Mouse (Mus musculus) intestine, postnatal 0 days (tissue): ENCODE data around the gene Snrnp35. TPM values are rescaled to one million over a fixed set of nuclear protein-coding genes. Genes with fewer than 3 reads are reported as not detected.

Source experiments
- ATAC-seq: fragments of 200-750 bp; cut with Nextera tagmentation; 2 replicates; pipeline ENCODE4 v1.8.0; 2017; ENCODE audit warnings: mild to moderate bottlenecking, moderate TSS enrichment, moderate library complexity
- H3K27ac ChIP-seq: fragments of 300-500 bp; sonication (generic); 2 replicates; pipeline ENCODE4 v1.5.1; 2014; ENCODE audit warnings: mild to moderate bottlenecking, low read depth, low read length, moderate library complexity
- H3K27me3 ChIP-seq: fragments of 300-500 bp; sonication (generic); replicated peaks from 2 replicates; pipeline ENCODE4 v1.6.1; 2014; ENCODE audit warnings: low read length, mixed read lengths; ENCODE audit not compliant: control insufficient read depth, insufficient read depth
- H3K36me3 ChIP-seq: fragments of 300-500 bp; sonication (generic); 2 replicates; pipeline ENCODE4 v1.6.1; 2014; ENCODE audit warnings: mild to moderate bottlenecking, moderate library complexity; ENCODE audit not compliant: control insufficient read depth, insufficient read depth
- H3K4me1 ChIP-seq: fragments of 300-500 bp; sonication (generic); replicated peaks from 2 replicates; pipeline ENCODE4 v1.6.1; 2014; ENCODE audit warnings: antibody characterized with exemption, low read length, mixed read lengths; ENCODE audit not compliant: control insufficient read depth, insufficient read depth
- H3K4me2 ChIP-seq: fragments of 300-500 bp; sonication (generic); replicated peaks from 2 replicates; pipeline ENCODE4 v1.6.1; 2014; ENCODE audit warnings: low read depth, mild to moderate bottlenecking, moderate library complexity
- H3K4me3 ChIP-seq: fragments of 300-500 bp; sonication (generic); 2 replicates; pipeline ENCODE4 v1.5.1; 2014; ENCODE audit warnings: low read depth, low read length
- H3K9ac ChIP-seq: fragments of 300-500 bp; sonication (generic); 2 replicates; pipeline ENCODE4 v1.6.1; 2014; ENCODE audit warnings: mild to moderate bottlenecking, low read depth, low read length
- H3K9me3 ChIP-seq: fragments of 300-500 bp; sonication (generic); 2 replicates; pipeline ENCODE4 v1.6.1; 2016; ENCODE audit warnings: mixed run types; ENCODE audit not compliant: control insufficient read depth
- CTCF ChIP-seq: sonication (generic); IDR thresholded peaks from 2 replicates; pipeline ENCODE4 v1.5.1; 2016; ENCODE audit warnings: low read depth, mild to moderate bottlenecking, control low read depth, antibody characterized with exemption, moderate library complexity
- WGBS: fragments of 180-500 bp; shearing (Covaris S2); extraction: QIAGEN DNeasy Blood & Tissue Kit; methylation state at CpG from one replicate; pipeline ENCODE4 v1.1.7; 2014; 5-methylcytosine and 5-hydroxymethylcytosine counted together
- polyA plus RNA-seq: library from polyadenylated mRNA; unstranded; fragments of >200 nt; fragmentation: Nextera tagmentation; extraction: Ambion mirVana; gene quantifications from 2 replicates; pipeline ENCODE4 v1.2.1, GENCODE M21; 2015

The Snrnp35 gene
- polyA plus RNA-seq, 1 experiment from 2014 or later: 15.5 TPM

GRCm38 (mm10) chr5:124503742-124504141, 20.8 kb downstream of the Snrnp35 start:
- Histone ChIP-seq H3K9me3 (no peaks in the 10 kb centered on the region), H3K27me3 (no peaks in the 10 kb centered on the region), H3K4me1 (no peaks in the 10 kb centered on the region), H3K9ac (no peak overlapping the region), H3K4me3 (no peak overlapping the region), H3K36me3 (peaks cover 9% of the 10 kb centered on the region; the same call in 1 of the 2 replicates), H3K4me2 (no peak overlapping the region), H3K27ac (no peak overlapping the region)
- ATAC-seq: no peak
- WGBS: 69% methylated on average over 14 of the region's 14 CpGs
- no peak for TF ChIP-seq CTCF

- Histone ChIP-seq H3K9me3 (no peaks in the 10 kb centered on the region), H3K27ac (no peak overlapping the region), H3K4me1 (no peaks in the 10 kb centered on the region), H3K9ac (no peak overlapping the region), H3K27me3 (no peaks in the 10 kb centered on the region), H3K4me3 (no peak overlapping the region), H3K4me2 (no peak overlapping the region), H3K36me3 (peaks cover 9% of the 10 kb centered on the region; the same call in 1 of the 2 replicates)
- 49% methylated on average over 4 of the region's 4 CpGs for WGBS
- no peak for TF ChIP-seq CTCF
- ATAC-seq: peak; percentile 72
Measured at GRCm38 (mm10) chr5:124505235-124505634, 22.3 kb downstream of the Snrnp35 start.

GRCm38 (mm10) chr5:124506731-124507359, 23.9 kb downstream of the Snrnp35 start:
- no peak overlapping the region for H3K9ac ChIP-seq
- WGBS: 32% methylated on average over 10 of the region's 10 CpGs
- no peak for TF ChIP-seq CTCF
- no peak overlapping the region for H3K27ac ChIP-seq
- H3K9me3 ChIP-seq: no peaks in the 10 kb centered on the region
- no peaks in the 10 kb centered on the region for H3K4me1 ChIP-seq
- no peak for ATAC-seq
- no peaks in the 10 kb centered on the region for H3K36me3 ChIP-seq
- no peak overlapping the region for H3K4me2 ChIP-seq
- H3K27me3 ChIP-seq: no peaks in the 10 kb centered on the region
- H3K4me3 ChIP-seq: no peak overlapping the region

- TF ChIP-seq CTCF: no peak
- H3K36me3 ChIP-seq: no peaks in the 10 kb centered on the region
- no peaks in the 10 kb centered on the region for H3K27me3 ChIP-seq
- WGBS: 86% methylated on average over 6 of the region's 6 CpGs
- no peak overlapping the region for H3K4me2 ChIP-seq
- no peak for ATAC-seq
- no peaks in the 10 kb centered on the region for H3K9me3 ChIP-seq
- H3K4me3 ChIP-seq: no peak overlapping the region
- no peaks in the 10 kb centered on the region for H3K4me1 ChIP-seq
- no peak overlapping the region for H3K27ac ChIP-seq
- no peak overlapping the region for H3K9ac ChIP-seq
Measured at GRCm38 (mm10) chr5:124509200-124509599, 26.3 kb downstream of the Snrnp35 start.

- Histone ChIP-seq H3K4me1 (no peaks in the 10 kb centered on the region), H3K9ac (no peak overlapping the region), H3K27me3 (no peaks in the 10 kb centered on the region), H3K9me3 (no peaks in the 10 kb centered on the region), H3K4me2 (no peak overlapping the region), H3K36me3 (no peaks in the 10 kb centered on the region; the same call in 1 of the 2 replicates), H3K4me3 (no peak overlapping the region), H3K27ac (no peak overlapping the region)
- WGBS: 59% methylated on average over 12 of the region's 12 CpGs
- ATAC-seq: no peak
- no peak for TF ChIP-seq CTCF
Measured at GRCm38 (mm10) chr5:124509742-124510237, 26.9 kb downstream of the Snrnp35 start.

- no peaks in the 10 kb centered on the region for H3K27me3 ChIP-seq
- ATAC-seq: no peak
- H3K4me1 ChIP-seq: no peaks in the 10 kb centered on the region
- no peak overlapping the region for H3K27ac ChIP-seq
- no peak for TF ChIP-seq CTCF
- H3K36me3 ChIP-seq: no peaks in the 10 kb centered on the region; the same call in 1 of the 2 replicates
- 89% methylated on average over 10 of the region's 10 CpGs for WGBS
- H3K4me3 ChIP-seq: no peak overlapping the region
- H3K9me3 ChIP-seq: no peaks in the 10 kb centered on the region
- H3K4me2 ChIP-seq: no peak overlapping the region
- no peak overlapping the region for H3K9ac ChIP-seq
Measured at GRCm38 (mm10) chr5:124510536-124511050, 27.7 kb downstream of the Snrnp35 start.
